Mouse (Mus musculus) ES-CJ7 (cell line): ENCODE data around the gene Ripk3.

Experiments
- DNase-seq: peaks from one replicate; pipeline ENCODE4 v3.0.0; 2011; ENCODE audit warnings: low read depth, low spot score

Ripk3 gene

GRCm38 (mm10) chr14:55788256-55789050 is at the start of gene Ripk3:
Ripk3 (minus strand) TSS chr14:55788865.
- DNase-seq: peak; percentile 78

GRCm38 (mm10) chr14:55838312-55838711 is 49.6 kb upstream of the Ripk3 start:
- no peak for DNase-seq

GRCm38 (mm10) chr14:55834808-55835533 is 46.3 kb upstream of the Ripk3 start:
- peak; percentile 90 for DNase-seq

GRCm38 (mm10) chr14:55833126-55833525 is 44.5 kb upstream of the Ripk3 start:
- no peak for DNase-seq

- peak; percentile 61 for DNase-seq
Measured at GRCm38 (mm10) chr14:55830331-55830730, 41.7 kb upstream of the Ripk3 start.

- peak; percentile 64 for DNase-seq
Measured at GRCm38 (mm10) chr14:55829854-55830253, 41.2 kb upstream of the Ripk3 start.

- DNase-seq: no peak
Measured at GRCm38 (mm10) chr14:55828716-55829263, 40.1 kb upstream of the Ripk3 start.

GRCm38 (mm10) chr14:55826551-55827340 is 38.1 kb upstream of the Ripk3 start:
- no peak for DNase-seq

- no peak for DNase-seq
Measured at GRCm38 (mm10) chr14:55826142-55826541, 37.5 kb upstream of the Ripk3 start.

GRCm38 (mm10) chr14:55825216-55826051 is 36.8 kb upstream of the Ripk3 start:
- no peak for DNase-seq

GRCm38 (mm10) chr14:55824481-55825215 is 36.0 kb upstream of the Ripk3 start:
- no peak for DNase-seq

- DNase-seq: peak; percentile 54
Measured at GRCm38 (mm10) chr14:55824001-55824480, 35.4 kb upstream of the Ripk3 start.

- peak; percentile 90 for DNase-seq
Measured at GRCm38 (mm10) chr14:55822991-55823762, 34.5 kb upstream of the Ripk3 start, which contains the start of gene Nfatc4. Nfatc4 (plus strand) TSS chr14:55823144.

- peak; percentile 97 for DNase-seq
Measured at GRCm38 (mm10) chr14:55822435-55822990, 33.8 kb upstream of the Ripk3 start.

GRCm38 (mm10) chr14:55820576-55820975 is 31.9 kb upstream of the Ripk3 start:
- DNase-seq: no peak

GRCm38 (mm10) chr14:55819845-55820405 is 31.3 kb upstream of the Ripk3 start:
- DNase-seq: no peak

- peak; percentile 78 for DNase-seq
Measured at GRCm38 (mm10) chr14:55815310-55815751, 26.7 kb upstream of the Ripk3 start.

- DNase-seq: peak; percentile 89
Measured at GRCm38 (mm10) chr14:55814885-55815284, 26.2 kb upstream of the Ripk3 start.
